Mouse (Mus musculus): Measurements from ENCODE around the gene Trpm1.

DNA sequence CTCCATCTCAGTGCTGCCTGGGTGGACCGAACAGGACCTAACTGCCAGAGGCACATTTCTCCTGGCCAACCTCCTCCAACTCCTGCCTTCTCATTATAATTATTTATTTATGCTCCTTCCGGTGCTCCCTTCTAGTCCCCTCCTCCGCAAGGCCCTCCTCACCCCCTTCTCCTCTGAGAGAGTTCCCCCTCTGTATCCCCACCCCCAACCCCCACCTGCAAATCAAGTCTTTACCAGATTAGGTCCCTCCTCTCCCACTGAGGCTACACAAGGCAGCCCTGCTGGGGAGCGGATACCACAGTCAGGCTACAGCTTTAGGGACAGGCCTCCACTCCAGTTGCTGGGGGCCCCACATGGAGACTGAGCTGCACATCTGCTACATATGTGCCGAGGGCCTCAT is 39.8 kb downstream of the Trpm1 start:
- no peak for TF ChIP-seq GATA1 (IDR thresholded peaks at IDR 0.05; ENCODE audit: borderline replicate concordance, low read length)
- no peak for TF ChIP-seq FLI1 (IDR thresholded peaks at IDR 0.05; ENCODE audit: low read length)
